Mouse (Mus musculus): ENCODE measurements around the gene Trabd2b. TPM values are rescaled to one million over a fixed set of nuclear protein-coding genes. Genes with fewer than 3 reads are reported as not detected.
A peak's percentile ranks its signal among the peaks of the same experiment; 100 is the strongest.

Trabd2b gene
- total RNA-seq, 2 experiments from 2014 or later: 19.0 to 19.9 TPM

GRCm38 (mm10) chr4:114547658-114548448, 141.3 kb downstream of the Trabd2b start:
- DNase-seq: no peak

DNA sequence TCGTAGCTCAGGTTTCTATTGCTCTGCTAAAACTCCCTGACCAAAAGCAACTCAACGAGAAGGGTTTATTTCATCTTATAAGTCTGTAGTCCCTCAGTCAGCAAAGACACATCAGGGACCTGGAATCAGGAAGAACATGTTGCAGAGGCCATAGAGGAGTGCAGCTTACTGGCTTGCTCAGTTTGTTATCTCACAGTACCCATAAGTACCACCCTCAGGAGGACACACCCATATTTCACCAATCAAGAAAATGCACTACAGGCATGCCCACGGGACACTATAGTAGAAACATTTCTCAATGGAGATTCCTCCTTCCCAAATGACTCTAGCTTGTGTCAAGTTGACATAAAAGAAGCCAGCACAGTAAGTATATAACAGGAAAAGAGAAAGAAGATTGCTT, 143.0 kb downstream of the Trabd2b start:
- DNase-seq: no peak

GRCm38 (mm10) chr4:114550471-114551156, 144.1 kb downstream of the Trabd2b start:
- no peak for DNase-seq

DNA sequence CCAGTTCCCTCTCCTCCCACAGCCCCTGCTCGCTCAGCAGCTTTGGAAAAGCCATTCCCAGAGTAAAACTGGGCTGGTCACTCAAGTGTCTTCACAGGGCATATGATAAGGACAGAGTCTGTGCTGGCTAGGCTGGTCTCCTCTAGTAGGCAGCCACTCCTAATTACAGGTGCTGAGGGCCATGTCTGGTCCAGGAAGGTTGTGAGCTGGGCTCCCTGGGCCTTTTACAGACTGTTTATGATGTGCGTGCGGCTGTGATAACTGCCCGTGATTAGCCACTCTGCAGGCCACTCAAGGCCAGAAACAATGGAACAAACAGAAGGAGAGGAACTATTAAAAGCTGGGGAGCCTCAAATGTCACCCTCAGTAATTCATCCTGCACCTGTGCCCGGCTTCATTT, 150.4 kb downstream of the Trabd2b start:
- no peak for DNase-seq

- DNase-seq: no peak
Observed at GRCm38 (mm10) chr4:114557731-114558130, 151.2 kb downstream of the Trabd2b start.

DNA sequence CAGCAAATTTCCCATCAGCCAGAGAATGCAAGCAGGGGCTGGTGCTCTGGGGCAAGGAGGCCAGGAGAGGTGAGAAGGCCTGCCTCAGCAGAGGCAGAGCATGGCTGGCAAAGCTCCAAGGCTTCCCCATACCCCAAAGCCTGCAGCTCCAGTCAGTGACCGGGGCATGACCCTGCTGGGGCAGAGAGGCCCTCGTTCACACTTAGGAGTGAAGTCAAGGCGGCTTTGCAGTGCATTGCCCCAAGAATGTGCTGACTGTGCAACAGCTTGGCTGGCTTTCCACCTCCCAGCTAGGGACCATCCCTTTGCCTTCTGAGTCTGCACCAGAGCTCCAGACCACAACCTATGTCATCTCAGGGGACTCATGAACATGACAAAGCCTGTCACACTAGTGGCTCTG, 152.0 kb downstream of the Trabd2b start:
- peak; percentile 27 for DNase-seq

- peak; percentile 24 for DNase-seq
Observed at GRCm38 (mm10) chr4:114560638-114561216, 154.2 kb downstream of the Trabd2b start.

DNA sequence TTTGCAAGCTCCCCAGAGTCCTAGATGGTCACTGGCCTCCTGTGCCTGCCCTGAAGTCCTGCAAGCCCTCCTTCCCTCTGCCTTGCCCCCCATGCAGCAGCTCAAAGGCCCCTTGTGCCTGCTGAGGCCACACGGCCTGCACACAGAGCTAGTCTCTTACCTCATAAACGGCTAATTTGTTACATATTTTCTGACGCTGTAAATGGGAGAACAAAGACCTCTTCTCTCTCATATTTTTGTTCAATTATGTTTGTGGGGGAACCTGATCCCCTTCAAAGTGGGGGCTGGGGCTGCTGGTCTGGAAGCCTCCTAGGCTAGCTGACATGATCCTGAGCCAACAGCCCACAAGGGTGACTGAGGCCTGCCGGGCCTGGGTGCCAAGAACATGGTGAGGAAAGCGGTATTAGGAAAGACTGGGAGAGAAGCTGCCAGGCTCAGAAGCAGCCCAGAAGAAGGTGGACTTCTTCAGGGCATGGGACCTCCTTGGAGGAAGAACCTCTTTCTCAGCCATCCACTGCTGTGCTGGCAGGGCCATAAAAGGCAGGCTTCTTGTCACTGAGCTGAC, 157.7 kb downstream of the Trabd2b start:
- DNase-seq: no peak

GRCm38 (mm10) chr4:114567594-114567993, 161.1 kb downstream of the Trabd2b start:
- DNase-seq: no peak

DNA sequence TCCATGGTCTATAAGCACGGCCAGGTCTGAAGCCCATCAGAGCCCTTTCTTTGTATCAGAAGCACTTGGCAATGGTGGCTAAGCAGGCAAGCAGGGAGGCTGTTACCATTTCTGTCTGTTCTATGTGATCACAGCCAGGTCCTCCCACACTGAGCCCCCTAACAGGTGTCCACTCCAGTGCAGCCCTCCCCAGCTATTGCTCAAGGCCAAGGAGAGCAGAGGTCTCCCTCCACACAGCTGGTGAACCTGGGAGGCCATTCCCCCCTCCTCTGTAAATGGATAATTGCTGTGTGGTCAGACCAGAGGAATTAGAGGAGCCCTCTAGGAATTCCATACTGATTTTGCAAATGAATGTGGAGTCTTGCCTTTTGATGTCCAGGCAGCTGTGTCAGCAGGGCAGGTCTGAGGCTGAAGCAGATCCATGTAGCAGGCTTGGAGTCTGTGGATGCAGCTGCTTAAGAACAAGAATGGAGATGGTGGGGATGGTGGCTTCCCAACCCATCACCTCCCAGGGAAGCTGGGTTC, 161.6 kb downstream of the Trabd2b start:
- DNase-seq: no peak

GRCm38 (mm10) chr4:114578153-114578950, 171.8 kb downstream of the Trabd2b start:
- DNase-seq: no peak

DNA sequence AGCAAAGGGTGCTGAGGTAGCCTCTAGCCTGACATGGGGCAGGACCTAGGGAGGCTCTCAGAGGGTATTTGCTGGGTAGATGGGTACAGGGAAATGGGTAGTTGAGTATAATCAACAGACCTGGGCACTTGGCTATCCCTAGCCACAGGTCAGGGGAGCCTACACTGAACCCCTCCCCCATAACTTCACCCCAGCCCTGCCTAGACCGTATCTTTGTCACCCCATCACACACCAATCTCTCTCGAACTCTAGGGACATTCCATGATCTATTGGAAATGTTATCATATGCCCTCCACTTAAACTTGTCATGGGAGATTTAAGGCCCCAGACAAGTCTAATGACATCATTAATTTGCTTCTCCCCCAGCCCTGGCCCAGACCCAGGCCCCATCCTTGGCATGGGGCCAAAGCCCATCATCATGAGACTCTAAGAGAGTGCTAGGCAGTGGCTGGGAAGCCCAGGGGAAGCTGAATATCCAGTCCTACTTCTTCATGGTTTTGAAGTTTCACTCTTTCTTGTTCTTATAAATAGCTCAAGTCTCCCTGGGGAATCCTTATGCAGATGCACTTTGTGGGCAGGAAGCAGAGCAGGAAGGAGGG, 177.1 kb downstream of the Trabd2b start:
- peak; percentile 39 for DNase-seq

DNA sequence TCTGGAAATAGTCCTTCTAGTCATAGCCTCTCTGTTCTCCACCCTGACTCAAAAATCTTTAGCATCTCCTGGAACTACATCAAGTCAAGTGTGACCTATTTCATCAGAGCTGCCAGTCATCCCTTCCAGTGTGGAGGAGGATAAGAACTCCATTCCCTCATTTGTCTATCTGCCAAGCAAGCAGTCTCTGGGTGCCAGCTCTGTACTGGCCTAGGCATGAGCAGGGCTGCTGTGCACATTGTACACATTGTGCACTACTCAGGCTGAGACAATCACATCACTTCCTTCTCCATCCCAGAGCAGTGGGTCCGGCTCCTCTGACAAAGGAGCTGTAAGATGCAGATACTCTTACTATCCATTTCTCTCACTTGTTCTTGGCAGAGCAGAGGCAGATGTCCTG, 178.2 kb downstream of the Trabd2b start:
- no peak for DNase-seq

GRCm38 (mm10) chr4:114593554-114594215, 187.2 kb downstream of the Trabd2b start:
- peak; percentile 37 for DNase-seq

GRCm38 (mm10) chr4:114595188-114595701, 188.7 kb downstream of the Trabd2b start:
- peak; percentile 63 for DNase-seq

- peak; percentile 71 for DNase-seq
Observed at GRCm38 (mm10) chr4:114599121-114599520, 192.6 kb downstream of the Trabd2b start.

- no peak for DNase-seq
Observed at GRCm38 (mm10) chr4:114601201-114602009, 194.9 kb downstream of the Trabd2b start.

GRCm38 (mm10) chr4:114605670-114606069, 199.1 kb downstream of the Trabd2b start:
- DNase-seq: no peak

DNA sequence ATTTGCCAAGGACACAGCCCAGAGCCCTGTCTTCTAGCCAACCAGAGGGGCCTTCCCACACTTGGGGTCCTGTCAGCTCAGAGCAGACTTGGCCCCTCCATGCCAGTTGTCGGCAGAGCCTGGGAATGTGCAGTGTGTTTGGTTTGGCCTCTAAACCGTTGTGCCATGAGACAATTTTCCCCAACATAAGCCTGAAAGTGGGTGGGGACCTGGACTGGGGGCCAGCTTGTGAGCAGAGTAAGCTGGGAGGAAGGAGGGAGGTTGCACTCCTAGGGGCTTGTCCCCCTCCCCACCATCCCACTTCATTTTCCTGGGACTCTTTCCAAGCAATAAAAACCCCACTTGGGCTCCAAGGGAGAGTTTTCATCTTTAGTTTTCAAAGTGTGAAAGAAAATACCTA, 201.3 kb downstream of the Trabd2b start:
- no peak for DNase-seq

- no peak for DNase-seq
Observed at GRCm38 (mm10) chr4:114609297-114609696, 202.8 kb downstream of the Trabd2b start.
